Mouse (Mus musculus): Measurements from ENCODE around the gene Arhgap22. TPM values are rescaled to one million over a fixed set of nuclear protein-coding genes. Genes with fewer than 3 reads are reported as not detected.

Gene Arhgap22
- polyA plus RNA-seq, 1 experiment: 10.8 TPM

DNA sequence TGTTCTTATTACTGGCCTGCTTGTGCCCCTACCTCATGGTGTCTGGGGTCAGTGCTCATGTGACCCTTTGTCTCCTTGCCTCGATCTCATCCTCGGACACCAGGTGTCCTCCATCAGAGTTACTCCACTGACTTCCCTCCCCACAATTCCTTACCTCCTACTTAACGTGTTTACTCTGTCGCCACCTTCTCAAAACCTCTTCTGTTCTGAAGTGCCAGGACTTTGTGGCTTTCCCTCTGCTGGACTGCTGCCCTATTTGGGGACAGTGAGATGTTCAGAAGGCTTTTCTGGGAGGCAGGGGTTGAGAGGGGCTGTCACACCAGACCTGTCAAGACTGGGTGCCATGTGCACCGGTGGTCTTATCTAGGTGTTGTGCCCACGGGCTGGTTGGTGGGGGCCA lies 139.1 kb downstream of the Arhgap22 start:
- TF ChIP-seq EP300 (IDR thresholded peaks at IDR 0.05; ENCODE audit: insufficient read depth, low read depth, low read length) (no peak), CTCF (IDR thresholded peaks at IDR 0.05; ENCODE audit: low read depth, low read length) (no peak), POLR2A (IDR thresholded peaks at IDR 0.05; ENCODE audit: insufficient read depth, low read length) (no peak)
- H3K4me3 ChIP-seq (ENCODE audit: low read depth, low read length): no peak overlapping the region
- no peak overlapping the region for H3K27ac ChIP-seq (ENCODE audit: insufficient read depth, low read length)
- no peaks in the 10 kb centered on the region for H3K36me3 ChIP-seq (ENCODE audit: control insufficient read depth, insufficient read depth, low read length, poor library complexity, severe bottlenecking)
- no peaks in the 10 kb centered on the region for H3K9me3 ChIP-seq (replicated peaks; ENCODE audit: control insufficient read depth, insufficient read depth, low read length, poor library complexity, severe bottlenecking)
- no peaks in the 10 kb centered on the region for H3K4me1 ChIP-seq (ENCODE audit: control insufficient read depth, insufficient read depth, low read length)
- H3K27me3 ChIP-seq (ENCODE audit: control insufficient read depth, insufficient read depth, low read length, poor library complexity, severe bottlenecking): no peaks in the 10 kb centered on the region; the same call in 1 of the 2 replicates
- no peak overlapping the region for H3K9ac ChIP-seq (ENCODE audit: low read depth, poor library complexity, severe bottlenecking)

DNA sequence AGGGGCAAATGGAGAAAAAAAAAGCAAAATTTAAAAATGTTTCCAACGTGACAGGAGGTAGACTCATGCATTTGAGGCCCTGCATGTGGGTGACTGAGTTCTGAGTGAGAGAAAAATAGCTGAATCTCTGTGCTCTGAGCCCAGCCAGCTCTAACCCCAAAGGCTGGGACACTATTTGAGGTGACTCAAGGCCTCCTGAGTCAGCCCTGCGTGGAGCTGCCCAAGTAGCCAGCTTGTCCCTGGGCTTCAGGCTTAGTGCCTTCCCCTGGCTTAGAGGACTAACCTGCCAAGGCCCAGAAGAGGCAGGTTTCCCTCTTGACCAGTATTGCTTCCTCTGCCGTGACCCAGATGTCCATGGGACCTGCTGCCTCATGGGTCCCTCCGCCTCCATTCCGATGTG lies 141.4 kb downstream of the Arhgap22 start:
- Histone ChIP-seq H3K36me3 (ENCODE audit: control insufficient read depth, insufficient read depth, low read length, poor library complexity, severe bottlenecking) (no peaks in the 10 kb centered on the region), H3K27me3 (ENCODE audit: control insufficient read depth, insufficient read depth, low read length, poor library complexity, severe bottlenecking) (no peaks in the 10 kb centered on the region; the same call in 1 of the 2 replicates), H3K9me3 (replicated peaks; ENCODE audit: control insufficient read depth, insufficient read depth, low read length, poor library complexity, severe bottlenecking) (no peaks in the 10 kb centered on the region), H3K4me1 (ENCODE audit: control insufficient read depth, insufficient read depth, low read length) (no peaks in the 10 kb centered on the region), H3K9ac (ENCODE audit: low read depth, poor library complexity, severe bottlenecking) (no peak overlapping the region), H3K27ac (ENCODE audit: insufficient read depth, low read length) (no peak overlapping the region), H3K4me3 (ENCODE audit: low read depth, low read length) (no peak overlapping the region)
- TF ChIP-seq POLR2A (IDR thresholded peaks at IDR 0.05; ENCODE audit: insufficient read depth, low read length): no peak
- no peak for TF ChIP-seq CTCF (IDR thresholded peaks at IDR 0.05; ENCODE audit: low read depth, low read length)
- TF ChIP-seq EP300 (IDR thresholded peaks at IDR 0.05; ENCODE audit: insufficient read depth, low read depth, low read length): no peak

DNA sequence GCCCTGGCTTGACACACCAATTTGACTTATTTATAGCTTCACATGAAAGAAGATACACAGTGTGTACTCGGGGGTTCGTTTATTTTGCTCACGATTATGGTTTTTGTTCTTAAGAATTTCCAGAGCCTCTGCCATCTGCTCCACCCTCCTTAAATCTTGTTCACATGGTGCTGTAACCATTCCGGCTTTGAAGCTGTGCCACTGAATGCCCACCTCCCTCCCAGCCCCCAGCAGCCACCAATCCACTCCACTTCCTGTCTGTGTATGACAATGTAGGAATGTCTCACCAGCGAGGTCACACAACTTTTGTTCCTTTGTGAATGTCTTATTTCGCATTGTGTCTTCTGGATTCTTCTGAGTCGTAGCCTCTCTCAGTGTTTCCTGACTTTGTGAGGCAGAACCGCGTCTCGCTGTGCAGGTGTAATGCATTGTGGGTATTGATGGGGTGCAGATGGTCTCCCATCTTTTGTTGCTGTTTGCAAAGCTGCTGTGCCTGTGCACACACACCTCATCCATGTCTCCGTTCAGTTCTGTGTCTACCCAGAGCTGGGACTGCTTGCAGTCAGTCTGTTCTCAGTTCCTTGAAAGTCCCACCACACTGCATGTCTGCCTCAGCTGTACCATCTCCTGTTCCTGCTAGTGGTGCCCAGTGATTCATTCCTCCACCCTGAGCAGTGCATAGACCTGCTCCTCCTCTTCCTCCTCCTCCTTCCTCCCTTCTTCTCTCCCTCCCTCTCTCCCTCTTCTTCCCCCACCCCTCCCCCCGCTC lies 144.0 kb downstream of the Arhgap22 start:
- H3K27ac ChIP-seq (ENCODE audit: insufficient read depth, low read length): no peak overlapping the region
- no peaks in the 10 kb centered on the region for H3K4me1 ChIP-seq (ENCODE audit: control insufficient read depth, insufficient read depth, low read length)
- H3K27me3 ChIP-seq (ENCODE audit: control insufficient read depth, insufficient read depth, low read length, poor library complexity, severe bottlenecking): no peaks in the 10 kb centered on the region
- TF ChIP-seq CTCF (IDR thresholded peaks at IDR 0.05; ENCODE audit: low read depth, low read length): no peak
- no peak for TF ChIP-seq EP300 (IDR thresholded peaks at IDR 0.05; ENCODE audit: insufficient read depth, low read depth, low read length)
- no peak for TF ChIP-seq POLR2A (IDR thresholded peaks at IDR 0.05; ENCODE audit: insufficient read depth, low read length)
- no peak overlapping the region for H3K4me3 ChIP-seq (ENCODE audit: low read depth, low read length)
- no peaks in the 10 kb centered on the region for H3K9me3 ChIP-seq (replicated peaks; ENCODE audit: control insufficient read depth, insufficient read depth, low read length, poor library complexity, severe bottlenecking)
- H3K9ac ChIP-seq (ENCODE audit: low read depth, poor library complexity, severe bottlenecking): no peak overlapping the region
- no peaks in the 10 kb centered on the region for H3K36me3 ChIP-seq (ENCODE audit: control insufficient read depth, insufficient read depth, low read length, poor library complexity, severe bottlenecking)

DNA sequence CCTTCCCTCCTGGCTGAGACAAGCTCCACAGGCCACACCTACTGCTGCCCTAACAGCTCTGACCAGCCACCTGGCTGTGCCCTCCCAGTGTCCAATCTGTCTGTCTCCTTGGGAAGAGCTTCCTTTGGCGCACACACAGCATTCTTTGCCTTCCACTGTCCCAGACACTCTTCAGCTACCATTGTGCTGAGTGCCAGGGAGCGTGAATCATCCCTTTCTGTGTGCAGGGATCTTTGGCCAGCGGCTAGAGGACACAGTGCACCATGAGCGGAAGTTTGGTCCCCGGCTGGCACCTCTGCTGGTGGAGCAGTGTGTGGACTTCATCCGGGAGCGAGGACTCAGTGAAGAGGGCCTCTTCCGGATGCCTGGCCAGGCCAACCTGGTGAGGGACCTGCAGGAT lies 145.1 kb downstream of the Arhgap22 start:
- H3K9ac ChIP-seq (ENCODE audit: low read depth, poor library complexity, severe bottlenecking): no peak overlapping the region
- H3K9me3 ChIP-seq (replicated peaks; ENCODE audit: control insufficient read depth, insufficient read depth, low read length, poor library complexity, severe bottlenecking): no peaks in the 10 kb centered on the region
- no peak overlapping the region for H3K4me3 ChIP-seq (ENCODE audit: low read depth, low read length)
- H3K4me1 ChIP-seq (ENCODE audit: control insufficient read depth, insufficient read depth, low read length): no peaks in the 10 kb centered on the region
- no peaks in the 10 kb centered on the region for H3K27me3 ChIP-seq (ENCODE audit: control insufficient read depth, insufficient read depth, low read length, poor library complexity, severe bottlenecking)
- TF ChIP-seq CTCF (IDR thresholded peaks at IDR 0.05; ENCODE audit: low read depth, low read length): no peak
- TF ChIP-seq EP300 (IDR thresholded peaks at IDR 0.05; ENCODE audit: insufficient read depth, low read depth, low read length): no peak
- TF ChIP-seq POLR2A (IDR thresholded peaks at IDR 0.05; ENCODE audit: insufficient read depth, low read length): no peak
- H3K36me3 ChIP-seq (ENCODE audit: control insufficient read depth, insufficient read depth, low read length, poor library complexity, severe bottlenecking): no peaks in the 10 kb centered on the region
- no peak overlapping the region for H3K27ac ChIP-seq (ENCODE audit: insufficient read depth, low read length)

DNA sequence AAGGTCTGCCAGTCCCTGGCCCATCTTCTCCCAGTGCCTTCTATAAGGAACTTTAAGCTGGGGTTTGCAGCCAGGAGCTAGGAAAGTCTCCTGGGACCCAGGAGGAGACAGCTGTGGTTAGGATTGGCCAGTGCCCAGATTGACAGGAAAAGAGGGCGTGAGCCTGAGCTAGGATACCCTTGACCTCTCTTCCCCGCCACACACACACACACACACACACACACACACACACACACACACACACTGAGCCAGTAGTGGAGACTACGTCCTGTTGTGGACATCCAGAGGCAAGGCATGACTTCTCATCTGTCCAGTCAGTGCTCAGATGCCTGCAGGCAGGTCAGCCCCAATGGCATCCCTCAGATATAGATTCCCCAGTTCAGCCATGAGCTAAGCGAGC lies 147.7 kb downstream of the Arhgap22 start:
- Histone ChIP-seq H3K27me3 (ENCODE audit: control insufficient read depth, insufficient read depth, low read length, poor library complexity, severe bottlenecking) (no peaks in the 10 kb centered on the region), H3K36me3 (ENCODE audit: control insufficient read depth, insufficient read depth, low read length, poor library complexity, severe bottlenecking) (no peaks in the 10 kb centered on the region), H3K9ac (ENCODE audit: low read depth, poor library complexity, severe bottlenecking) (no peak overlapping the region), H3K4me1 (ENCODE audit: control insufficient read depth, insufficient read depth, low read length) (no peaks in the 10 kb centered on the region), H3K9me3 (replicated peaks; ENCODE audit: control insufficient read depth, insufficient read depth, low read length, poor library complexity, severe bottlenecking) (no peaks in the 10 kb centered on the region), H3K4me3 (ENCODE audit: low read depth, low read length) (no peak overlapping the region), H3K27ac (ENCODE audit: insufficient read depth, low read length) (no peak overlapping the region)
- TF ChIP-seq POLR2A (IDR thresholded peaks at IDR 0.05; ENCODE audit: insufficient read depth, low read length): no peak
- no peak for TF ChIP-seq EP300 (IDR thresholded peaks at IDR 0.05; ENCODE audit: insufficient read depth, low read depth, low read length)
- TF ChIP-seq CTCF (IDR thresholded peaks at IDR 0.05; ENCODE audit: low read depth, low read length): no peak

DNA sequence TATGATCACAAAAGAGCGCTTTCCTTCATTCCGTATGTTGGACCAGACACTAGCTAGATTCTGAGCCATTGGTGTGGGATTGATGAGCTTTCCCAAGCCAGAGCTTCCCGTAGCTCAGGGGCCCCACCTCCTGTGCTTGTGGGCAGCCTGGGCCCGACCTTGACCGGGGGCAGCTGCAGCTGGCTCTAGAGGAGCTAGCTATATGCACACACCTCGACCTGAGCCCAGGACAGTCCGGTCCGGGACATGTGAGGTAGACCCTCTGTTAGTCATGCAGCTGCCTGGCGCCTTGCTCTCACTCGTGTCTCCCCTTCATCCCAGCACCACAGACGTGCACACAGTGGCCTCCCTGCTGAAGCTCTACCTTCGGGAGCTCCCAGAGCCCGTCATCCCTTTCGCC lies 148.3 kb downstream of the Arhgap22 start:
- no peaks in the 10 kb centered on the region for H3K9me3 ChIP-seq (replicated peaks; ENCODE audit: control insufficient read depth, insufficient read depth, low read length, poor library complexity, severe bottlenecking)
- H3K27ac ChIP-seq (ENCODE audit: insufficient read depth, low read length): no peak overlapping the region
- no peak overlapping the region for H3K4me3 ChIP-seq (ENCODE audit: low read depth, low read length)
- no peaks in the 10 kb centered on the region for H3K36me3 ChIP-seq (ENCODE audit: control insufficient read depth, insufficient read depth, low read length, poor library complexity, severe bottlenecking)
- H3K4me1 ChIP-seq (ENCODE audit: control insufficient read depth, insufficient read depth, low read length): no peaks in the 10 kb centered on the region
- TF ChIP-seq CTCF (IDR thresholded peaks at IDR 0.05; ENCODE audit: low read depth, low read length) (no peak), EP300 (IDR thresholded peaks at IDR 0.05; ENCODE audit: insufficient read depth, low read depth, low read length) (no peak), POLR2A (IDR thresholded peaks at IDR 0.05; ENCODE audit: insufficient read depth, low read length) (no peak)
- H3K9ac ChIP-seq (ENCODE audit: low read depth, poor library complexity, severe bottlenecking): no peak overlapping the region
- no peaks in the 10 kb centered on the region for H3K27me3 ChIP-seq (ENCODE audit: control insufficient read depth, insufficient read depth, low read length, poor library complexity, severe bottlenecking)

All from ES-Bruce4 (cell line).